Mouse (Mus musculus) hindbrain, embryonic 15.5 days (tissue): ENCODE results near the gene Sord. TPM values are rescaled to one million over a fixed set of nuclear protein-coding genes. Genes with fewer than 3 reads are reported as not detected.

ENCODE experiments used
- ATAC-seq: fragments of 200-750 bp; cut with Nextera tagmentation; 2 replicates; pipeline ENCODE4 v1.8.0; 2017; ENCODE audit warnings: low read depth, moderate number of reproducible peaks, moderate TSS enrichment; ENCODE audit not compliant: low FRiP score
- H3K27ac ChIP-seq: fragments of 300-500 bp; sonication (generic); replicated peaks from 2 replicates; pipeline ENCODE4 v1.5.1; 2015; ENCODE audit warnings: mild to moderate bottlenecking, inconsistent platforms
- H3K27me3 ChIP-seq: fragments of 300-500 bp; sonication (generic); 2 replicates; pipeline ENCODE4 v1.6.1; 2015; ENCODE audit warnings: control low read depth, inconsistent platforms
- H3K36me3 ChIP-seq: fragments of 300-500 bp; sonication (generic); 2 replicates; pipeline ENCODE4 v1.6.1; 2015; ENCODE audit warnings: control low read depth, inconsistent platforms
- H3K4me1 ChIP-seq: fragments of 300-500 bp; sonication (generic); replicated peaks from 2 replicates; pipeline ENCODE4 v1.6.1; 2015; ENCODE audit warnings: control low read depth, inconsistent platforms
- H3K4me2 ChIP-seq: fragments of 300-500 bp; sonication (generic); 2 replicates; pipeline ENCODE4 v1.6.1; 2015; ENCODE audit warnings: moderate library complexity, mild to moderate bottlenecking, inconsistent platforms
- H3K4me3 ChIP-seq: fragments of 300-500 bp; sonication (generic); 2 replicates; pipeline ENCODE4 v1.5.1; 2015; ENCODE audit warnings: mild to moderate bottlenecking, inconsistent platforms
- H3K9ac ChIP-seq: fragments of 300-500 bp; sonication (generic); 2 replicates; pipeline ENCODE4 v1.6.1; 2015; ENCODE audit warnings: inconsistent platforms
- H3K9me3 ChIP-seq: fragments of 300-500 bp; sonication (generic); 2 replicates; pipeline ENCODE4 v1.6.1; 2016; ENCODE audit warnings: control low read depth, inconsistent platforms
- WGBS: fragments of 180-500 bp; shearing (Covaris S2); methylation state at CpG from one replicate; pipeline ENCODE4 v1.1.7; 2015; 5-methylcytosine and 5-hydroxymethylcytosine counted together
- polyA plus RNA-seq: library from polyadenylated mRNA; unstranded; fragments of >200 nt; fragmentation: Nextera tagmentation; extraction: Ambion mirVana; gene quantifications from 2 replicates; pipeline ENCODE4 v1.2.1, GENCODE M21; 2015

The Sord gene
- polyA plus RNA-seq, 1 experiment from 2014 or later = 23.7 TPM

DNA sequence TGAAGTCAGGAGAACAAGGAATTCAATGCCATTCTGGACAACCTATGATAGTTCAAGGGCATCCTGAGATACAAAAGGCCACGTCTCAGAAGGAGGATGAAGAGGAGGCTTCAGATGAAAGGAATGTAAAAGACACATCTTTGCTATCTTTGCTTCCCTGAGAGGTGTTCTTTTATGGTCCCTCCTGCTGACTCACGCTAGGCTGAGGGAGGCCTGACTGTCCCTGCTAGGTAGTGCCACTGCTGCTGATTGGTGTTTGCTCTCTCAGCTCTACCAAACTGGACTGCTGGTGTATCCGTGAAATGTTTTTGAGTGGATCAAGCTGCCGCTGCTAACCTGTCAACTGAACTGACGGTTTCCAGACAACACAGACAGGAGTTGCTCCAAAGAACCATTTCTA lies 12.8 kb upstream of the Sord start:
- Histone ChIP-seq H3K27ac (no peak overlapping the region), H3K36me3 (no peaks in the 10 kb centered on the region), H3K4me1 (no peaks in the 10 kb centered on the region), H3K9me3 (no peaks in the 10 kb centered on the region), H3K9ac (no peak overlapping the region), H3K4me2 (no peak overlapping the region), H3K4me3 (no peak overlapping the region), H3K27me3 (no peaks in the 10 kb centered on the region)
- ATAC-seq = no peak
- WGBS = 67% methylated on average over 5 of the region's 5 CpGs

DNA sequence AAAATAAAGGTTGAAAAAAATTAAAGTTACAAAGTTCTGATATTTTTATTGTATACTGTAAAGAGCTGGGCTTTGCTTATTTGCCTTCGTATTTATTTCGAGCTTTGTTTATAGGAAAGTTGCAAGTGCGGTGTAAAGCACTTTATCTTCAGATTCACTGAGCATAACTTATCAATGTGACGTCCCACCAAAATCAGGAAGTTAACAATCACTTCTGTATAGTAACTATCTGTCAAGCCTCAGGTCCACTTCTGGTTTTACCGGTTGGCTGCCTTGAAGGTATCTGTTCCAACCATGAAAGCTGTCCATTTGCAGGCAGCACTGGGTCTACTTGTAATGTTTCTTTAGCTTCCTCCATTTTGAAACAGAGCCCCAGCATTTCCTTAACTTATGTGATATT lies 12.3 kb upstream of the Sord start:
- Histone ChIP-seq H3K27me3 (no peaks in the 10 kb centered on the region), H3K4me2 (no peak overlapping the region), H3K9ac (no peak overlapping the region), H3K4me3 (no peak overlapping the region), H3K36me3 (no peaks in the 10 kb centered on the region), H3K9me3 (no peaks in the 10 kb centered on the region), H3K27ac (no peak overlapping the region), H3K4me1 (no peaks in the 10 kb centered on the region)
- no peak for ATAC-seq
- WGBS = 93% methylated on average over 5 of the region's 5 CpGs

DNA sequence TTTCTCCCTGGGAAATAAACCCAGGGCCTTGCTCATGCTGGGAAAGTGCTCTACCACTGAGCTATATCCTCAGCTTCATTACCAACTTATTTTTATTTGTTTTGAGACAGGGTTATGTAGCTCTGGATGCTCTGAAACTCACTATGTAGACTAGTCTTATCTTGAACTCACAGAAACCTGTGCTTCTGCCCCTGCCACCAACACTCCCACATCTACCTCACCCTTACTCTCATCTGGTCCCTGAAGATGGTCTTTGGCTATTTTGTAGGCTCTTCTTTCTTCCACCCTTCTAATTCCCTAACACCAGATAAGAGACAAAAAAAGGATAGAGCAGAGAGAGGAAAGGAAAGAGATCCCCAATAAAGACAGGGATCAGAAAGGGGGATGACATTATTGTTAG lies 10.9 kb upstream of the Sord start:
- Histone ChIP-seq H3K27me3 (no peaks in the 10 kb centered on the region), H3K4me1 (no peaks in the 10 kb centered on the region), H3K36me3 (no peaks in the 10 kb centered on the region), H3K27ac (no peak overlapping the region), H3K9ac (no peak overlapping the region), H3K4me2 (no peak overlapping the region), H3K4me3 (no peak overlapping the region), H3K9me3 (no peaks in the 10 kb centered on the region)
- ATAC-seq = no peak

DNA sequence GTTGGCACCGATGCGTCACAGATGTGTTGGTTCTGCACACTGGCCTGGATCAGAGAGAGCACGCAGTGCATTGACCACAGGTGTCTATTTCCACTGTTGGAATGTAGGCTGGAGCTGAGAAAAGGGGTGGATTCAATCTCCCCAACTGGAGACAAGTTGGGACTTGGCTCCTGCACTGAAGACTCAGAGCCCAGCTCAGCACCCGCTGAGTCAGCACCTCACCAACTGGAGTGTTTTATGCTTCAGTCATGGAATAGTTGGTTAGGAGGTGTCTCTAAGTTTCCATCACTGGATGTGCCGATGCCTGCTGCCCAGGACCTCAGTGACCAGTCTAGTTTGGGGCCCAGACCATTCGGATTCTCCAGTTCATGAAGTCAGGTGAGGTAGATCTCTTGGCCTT lies 4.2 kb upstream of the Sord start:
- no peaks in the 10 kb centered on the region for H3K36me3 ChIP-seq
- H3K4me3 ChIP-seq = no peak overlapping the region
- WGBS = 89% methylated on average over 6 of the region's 6 CpGs
- H3K27me3 ChIP-seq = no peaks in the 10 kb centered on the region
- H3K4me2 ChIP-seq = no peak overlapping the region
- H3K9me3 ChIP-seq = no peaks in the 10 kb centered on the region
- no peak overlapping the region for H3K27ac ChIP-seq
- peaks cover 10% of the 10 kb centered on the region for H3K4me1 ChIP-seq
- H3K9ac ChIP-seq = no peak overlapping the region
- ATAC-seq = no peak

DNA sequence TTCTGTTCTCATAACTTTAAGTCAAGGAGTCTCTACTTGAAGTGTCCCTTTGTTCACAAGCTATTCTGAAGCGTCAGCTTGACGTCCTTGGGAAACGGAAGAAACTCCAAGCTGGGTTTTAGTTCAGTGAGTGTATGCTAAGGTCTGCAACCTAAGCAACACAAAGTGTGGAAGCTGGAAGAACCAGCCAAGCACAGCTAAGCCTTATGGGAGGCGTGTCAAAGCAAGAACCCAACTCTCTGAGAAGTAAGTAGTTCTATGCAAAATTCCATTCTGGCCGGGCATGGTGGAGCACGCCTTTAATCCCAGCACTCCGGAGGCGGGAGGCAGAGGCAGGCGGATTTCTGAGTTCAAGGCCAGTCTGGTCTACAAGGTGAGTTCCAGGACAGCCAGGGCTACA lies 2.9 kb upstream of the Sord start:
- no peak for ATAC-seq
- Histone ChIP-seq H3K9ac (no peak overlapping the region), H3K4me1 (peaks cover 11% of the 10 kb centered on the region), H3K27ac (no peak overlapping the region), H3K27me3 (no peaks in the 10 kb centered on the region), H3K4me2 (no peak overlapping the region), H3K9me3 (no peaks in the 10 kb centered on the region), H3K4me3 (no peak overlapping the region), H3K36me3 (no peaks in the 10 kb centered on the region)
- WGBS = 76% methylated on average over 9 of the region's 9 CpGs

DNA sequence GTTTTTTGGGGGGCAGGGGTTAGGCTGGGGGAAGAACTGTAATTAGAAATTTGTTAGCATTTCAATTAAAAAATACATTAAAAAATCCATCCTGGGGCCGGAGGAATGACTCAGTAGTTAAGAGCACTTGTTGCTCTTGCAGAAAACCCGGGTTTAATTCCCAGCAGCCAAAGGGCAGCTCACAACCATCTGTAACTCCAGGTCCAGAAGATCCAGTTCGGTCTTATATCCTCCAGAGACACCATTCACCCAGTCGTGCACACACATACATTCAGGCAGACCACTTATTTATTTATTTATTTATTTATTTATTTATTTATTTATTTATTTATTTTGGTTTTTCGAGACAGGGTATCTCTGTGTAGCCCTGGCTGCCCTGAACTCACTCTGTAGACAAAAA lies 1.2 kb upstream of the Sord start:
- Histone ChIP-seq H3K4me3 (peak overlapping the region; percentile 56; the same call in 1 of the 2 replicates), H3K9me3 (no peaks in the 10 kb centered on the region), H3K27ac (no peak overlapping the region), H3K9ac (no peak overlapping the region), H3K27me3 (no peaks in the 10 kb centered on the region), H3K4me1 (peaks cover 14% of the 10 kb centered on the region), H3K36me3 (no peaks in the 10 kb centered on the region), H3K4me2 (peak overlapping the region; percentile 79)
- WGBS = 53% methylated on average over 5 of the region's 5 CpGs
- ATAC-seq = peak; percentile 2; the same call in 1 of the 2 replicates

DNA sequence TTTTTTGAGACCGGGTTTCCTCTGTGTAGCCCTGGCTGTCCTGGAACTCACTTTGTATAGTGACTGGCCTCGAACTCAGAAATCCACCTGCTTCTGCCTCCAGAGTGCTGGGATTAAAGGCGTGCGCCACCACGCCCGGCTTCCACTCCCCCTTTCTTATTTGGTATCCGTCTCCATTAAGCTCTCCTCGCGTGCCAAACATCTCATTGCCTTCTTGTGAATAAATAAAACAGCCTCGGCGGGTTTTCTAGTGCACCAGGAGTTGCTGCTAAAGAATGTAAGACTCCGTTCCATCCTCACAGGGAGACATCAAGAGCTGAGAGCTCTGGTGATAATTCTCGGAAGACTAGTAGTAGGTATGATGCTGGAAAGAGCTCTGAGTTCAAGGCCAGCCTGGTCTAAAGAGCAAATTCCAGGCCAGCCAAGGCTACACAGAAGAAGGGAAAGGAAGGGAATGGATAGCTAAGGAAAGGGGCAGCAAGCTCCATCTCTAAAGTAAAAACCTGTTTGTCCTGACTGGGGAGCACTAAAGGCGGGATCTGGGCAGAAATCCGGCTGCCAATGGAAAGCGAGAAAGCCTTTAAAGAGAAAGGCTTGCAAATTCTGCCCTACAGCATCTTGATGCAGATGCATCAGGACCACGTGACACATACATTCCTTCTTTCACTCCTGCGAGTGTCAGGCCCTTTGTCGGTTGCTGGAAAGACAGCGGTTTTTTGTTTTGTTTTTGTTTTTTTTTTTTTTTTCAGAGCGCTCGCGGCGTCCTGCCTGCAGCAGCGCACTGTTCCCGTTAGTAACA lies 591 bp upstream of the Sord start:
- Histone ChIP-seq H3K27ac (peak overlapping the region; percentile 69), H3K9me3 (no peaks in the 10 kb centered on the region), H3K27me3 (no peaks in the 10 kb centered on the region), H3K36me3 (no peaks in the 10 kb centered on the region), H3K9ac (peak overlapping the region; percentile 56), H3K4me1 (peaks cover 14% of the 10 kb centered on the region), H3K4me2 (peak overlapping the region; percentile 79), H3K4me3 (peak overlapping the region; percentile 56)
- 6% methylated on average over 26 of the region's 26 CpGs for WGBS
- ATAC-seq = peak; percentile 46

DNA sequence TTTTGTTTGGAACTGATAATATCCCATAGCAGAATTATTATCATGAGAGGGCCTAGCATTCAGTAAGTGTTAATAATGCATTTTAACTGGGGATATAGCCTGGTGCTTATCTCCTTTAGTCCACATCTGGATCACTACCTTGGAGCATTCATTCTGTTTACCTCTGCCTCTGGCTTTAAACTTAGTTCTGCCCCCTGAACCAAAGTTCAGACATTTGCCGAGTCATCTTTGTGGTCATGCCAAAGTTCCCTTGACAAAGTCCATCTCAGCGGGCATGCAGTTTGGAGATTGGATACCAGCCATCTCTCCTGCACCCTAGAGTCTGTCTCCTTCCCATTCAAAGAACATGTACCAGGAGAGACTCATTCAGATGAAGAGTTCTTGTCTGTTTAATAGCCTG lies 876 bp downstream of the Sord start:
- H3K9me3 ChIP-seq = no peaks in the 10 kb centered on the region
- 87% methylated on average over 2 of the region's 2 CpGs for WGBS
- H3K27me3 ChIP-seq = no peaks in the 10 kb centered on the region
- H3K4me3 ChIP-seq = peak overlapping the region; percentile 56; the same call in 1 of the 2 replicates
- H3K4me2 ChIP-seq = peak overlapping the region; percentile 79
- peaks cover 14% of the 10 kb centered on the region for H3K4me1 ChIP-seq
- H3K9ac ChIP-seq = no peak overlapping the region
- H3K27ac ChIP-seq = no peak overlapping the region
- ATAC-seq = no peak
- no peaks in the 10 kb centered on the region for H3K36me3 ChIP-seq

DNA sequence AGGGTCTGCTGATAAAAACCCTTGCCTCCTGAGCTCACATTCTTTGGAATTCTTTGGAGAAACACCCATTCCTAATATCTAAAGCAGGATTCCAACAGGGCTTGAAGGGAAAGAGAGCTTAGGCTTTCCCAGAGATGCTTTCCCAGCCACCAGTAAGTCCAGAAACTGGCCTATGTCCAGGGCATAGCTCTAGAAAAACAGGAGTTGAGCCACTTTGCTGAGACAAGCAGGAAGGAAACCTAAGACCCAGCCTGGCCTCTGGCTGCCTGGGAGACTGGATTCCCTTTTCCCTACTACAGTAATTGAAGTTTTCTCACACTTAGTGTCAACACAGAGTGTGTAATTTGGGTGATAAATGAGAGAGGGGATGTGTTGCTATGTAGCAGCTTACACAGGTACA lies 1.8 kb downstream of the Sord start:
- no peak for ATAC-seq
- no peaks in the 10 kb centered on the region for H3K27me3 ChIP-seq
- peaks cover 14% of the 10 kb centered on the region for H3K4me1 ChIP-seq
- no peak overlapping the region for H3K4me3 ChIP-seq
- no peak overlapping the region for H3K4me2 ChIP-seq
- H3K9ac ChIP-seq = no peak overlapping the region
- no peaks in the 10 kb centered on the region for H3K36me3 ChIP-seq
- H3K9me3 ChIP-seq = no peaks in the 10 kb centered on the region
- no peak overlapping the region for H3K27ac ChIP-seq

DNA sequence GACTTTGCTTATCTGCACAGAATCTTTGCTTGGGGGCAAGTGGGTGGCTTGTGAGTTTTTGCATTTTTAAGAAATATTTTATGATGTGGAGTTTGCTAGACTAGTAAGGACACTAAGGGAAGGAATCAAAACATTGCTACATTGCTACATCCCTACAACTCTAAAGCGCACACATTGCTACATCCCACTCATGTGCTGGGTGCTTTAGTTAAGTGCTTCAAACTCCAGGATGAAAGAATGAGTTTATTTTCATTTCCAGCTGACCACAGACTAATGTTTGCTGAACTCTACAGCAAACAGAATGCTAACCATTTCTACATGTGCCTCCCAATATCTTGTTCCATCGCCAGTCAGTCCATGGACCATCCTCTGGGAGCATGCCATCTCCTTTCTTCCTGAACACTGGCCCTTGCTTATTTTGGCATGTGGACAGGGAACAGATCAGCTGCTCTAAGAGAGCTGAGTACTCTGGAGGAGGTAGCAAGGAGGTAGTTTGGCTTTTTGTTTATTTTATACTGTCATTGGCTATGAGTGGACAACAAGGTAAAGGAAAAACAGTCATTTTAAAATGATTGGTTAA lies 3.4 kb downstream of the Sord start:
- WGBS = 81% methylated on average over 2 of the region's 2 CpGs

DNA sequence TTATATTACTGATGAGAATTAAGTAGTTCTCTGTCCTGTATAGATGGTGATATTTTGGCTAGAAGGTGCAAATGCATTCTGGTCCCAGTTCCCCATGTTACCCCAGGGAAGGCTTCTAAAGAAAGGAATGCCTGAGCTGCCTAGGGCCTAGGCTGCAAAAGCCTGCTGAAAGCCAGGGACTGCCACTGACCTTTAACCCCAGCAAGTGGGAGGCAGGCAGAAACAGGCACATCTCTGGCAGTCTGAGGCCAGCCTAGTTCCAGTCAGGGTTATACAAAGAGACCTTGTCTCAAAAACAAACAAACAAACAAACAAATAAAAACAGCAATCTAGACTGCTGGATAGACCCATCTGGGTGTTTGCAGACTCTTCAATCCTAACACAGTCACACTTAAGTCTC lies 6.2 kb downstream of the Sord start:
- ATAC-seq = no peak
- Histone ChIP-seq H3K4me2 (no peak overlapping the region), H3K4me1 (0 out of 2 replicates have a peak, but pooled peaks cover 3% of the 10 kb centered on the region), H3K27me3 (no peaks in the 10 kb centered on the region), H3K4me3 (no peak overlapping the region), H3K9me3 (no peaks in the 10 kb centered on the region), H3K36me3 (no peaks in the 10 kb centered on the region), H3K9ac (no peak overlapping the region), H3K27ac (no peak overlapping the region)

More for the DNA sequence above, 3.4 kb downstream of the Sord start:
- no peak for ATAC-seq
- H3K4me2 ChIP-seq = no peak overlapping the region
- no peaks in the 10 kb centered on the region for H3K27me3 ChIP-seq
- H3K27ac ChIP-seq = no peak overlapping the region
- no peaks in the 10 kb centered on the region for H3K9me3 ChIP-seq
- H3K36me3 ChIP-seq = no peaks in the 10 kb centered on the region
- H3K9ac ChIP-seq = no peak overlapping the region
- no peak overlapping the region for H3K4me3 ChIP-seq
- peaks cover 14% of the 10 kb centered on the region for H3K4me1 ChIP-seq

DNA sequence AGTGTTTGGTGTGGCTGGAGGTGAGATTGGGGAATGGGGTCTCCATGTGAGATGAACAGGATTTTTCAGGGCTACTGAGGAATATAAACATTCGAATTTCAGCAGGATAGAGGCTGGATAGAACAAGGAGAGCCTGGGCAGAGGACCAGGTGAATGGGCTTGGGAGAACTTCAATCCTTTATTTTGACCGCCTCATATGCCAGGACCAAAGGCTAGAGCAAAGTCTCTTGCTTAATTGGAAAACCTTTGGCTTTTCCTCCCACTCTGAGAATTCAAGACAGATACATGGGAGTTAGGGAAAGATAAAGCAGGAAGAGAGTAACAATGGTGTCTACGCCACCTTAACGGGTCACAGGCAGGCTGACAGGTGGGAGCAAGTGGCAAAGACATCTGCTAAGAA lies 6.7 kb downstream of the Sord start:
- no peaks in the 10 kb centered on the region for H3K27me3 ChIP-seq
- H3K4me2 ChIP-seq = no peak overlapping the region
- no peak overlapping the region for H3K4me3 ChIP-seq
- H3K36me3 ChIP-seq = no peaks in the 10 kb centered on the region
- H3K27ac ChIP-seq = no peak overlapping the region
- no peak for ATAC-seq
- 0 out of 2 replicates have a peak, but pooled peaks cover 3% of the 10 kb centered on the region for H3K4me1 ChIP-seq
- H3K9ac ChIP-seq = no peak overlapping the region
- H3K9me3 ChIP-seq = no peaks in the 10 kb centered on the region
- WGBS = 92% methylated on average over 4 of the region's 4 CpGs
